ENCODE assay signal across 22 mouse cellular contexts in the genomic region with DNA sequence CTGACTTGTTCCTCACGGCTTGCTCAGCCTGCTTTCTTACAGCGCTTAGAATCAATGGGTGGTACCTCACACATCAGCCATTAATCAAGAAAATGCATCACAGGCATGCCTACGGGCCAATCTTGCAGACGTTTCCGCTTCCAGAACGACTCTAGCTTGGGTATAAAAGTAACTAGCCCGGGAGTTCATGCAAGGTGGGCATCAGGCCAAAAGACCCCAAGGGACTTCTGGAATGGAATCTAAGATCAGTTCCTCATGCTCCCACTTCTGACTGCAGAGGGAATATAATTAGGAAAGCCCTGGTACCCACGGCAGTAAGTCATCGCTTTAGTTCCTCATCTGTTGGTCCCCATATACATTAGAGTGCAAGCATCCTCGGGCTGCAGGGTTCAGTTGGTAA. TPM values are rescaled to one million over a fixed set of nuclear protein-coding genes. Genes with fewer than 3 reads are reported as not detected.
A peak's percentile ranks its signal among the peaks of the same experiment; 100 is the strongest.
DNase-seq lines count a peak whose midpoint lies in the region; ATAC-seq and TF ChIP-seq lines count a peak whose summit lies in the region.
"Had no signal": no experiment of that assay in that cellular context is flagged by ENCODE, and none has a peak within 500 bp of the region (broad histone marks: within the 10 kb centered on the region; RNA-seq: fewer than 3 reads in every experiment).

No protein-coding gene starts in this region.

- H3K4me1 ChIP-seq in intestine, embryonic 15.5 days (replicated peaks) = peaks cover 11% of the 10 kb centered on the region; the same call in 1 of the 2 replicates
- H3K4me1 ChIP-seq in intestine, postnatal 0 days (replicated peaks; ENCODE audit: control insufficient read depth, insufficient read depth, low read length) = no peaks in the 10 kb centered on the region
- H3K4me1 ChIP-seq in lung, embryonic 15.5 days = peaks cover 38% of the 10 kb centered on the region
- H3K4me1 ChIP-seq in embryonic facial prominence, embryonic 14.5 days (ENCODE audit: control insufficient read depth, insufficient read depth, low read length) = 0 out of 2 replicates have a peak, but pooled peaks cover 3% of the 10 kb centered on the region
- H3K4me1 ChIP-seq in limb, embryonic 12.5 days (replicated peaks) = 0 out of 2 replicates have a peak, but pooled peaks cover 6% of the 10 kb centered on the region
- H3K4me1 ChIP-seq in liver, postnatal 0 days (ENCODE audit: insufficient read depth) = no peaks in the 10 kb centered on the region
- H3K4me1 ChIP-seq: liver, embryonic 12.5 days; midbrain, embryonic 12.5 days had no signal

- peak overlapping the region; percentile 40; the same call in 1 of the 2 replicates for H3K27ac ChIP-seq in intestine, embryonic 15.5 days
- no peak overlapping the region for H3K27ac ChIP-seq in intestine, postnatal 0 days (ENCODE audit: low read depth, low read length)
- H3K27ac ChIP-seq in lung, embryonic 15.5 days = peak overlapping the region; percentile 45
- no peak overlapping the region for H3K27ac ChIP-seq in embryonic facial prominence, embryonic 14.5 days (replicated peaks; ENCODE audit: low read depth, low read length)
- H3K27ac ChIP-seq in limb, embryonic 12.5 days = 0 out of 2 replicates have a peak overlapping the region, but pooled peaks have one; percentile 26
- no peak overlapping the region for H3K27ac ChIP-seq in liver, postnatal 0 days (ENCODE audit: low read depth)
- H3K27ac ChIP-seq: forebrain, embryonic 12.5 days; liver, embryonic 12.5 days; midbrain, embryonic 12.5 days; stomach, postnatal 0 days had no signal

- no peak for ATAC-seq in intestine, embryonic 15.5 days
- ATAC-seq in intestine, postnatal 0 days = no peak
- ATAC-seq in lung, embryonic 15.5 days (ENCODE audit: borderline replicate concordance, extremely low read depth, low FRiP score, low TSS enrichment) = no peak
- no peak for ATAC-seq in embryonic facial prominence, embryonic 14.5 days (ENCODE audit: low read depth)
- ATAC-seq in limb, embryonic 12.5 days (ENCODE audit: insufficient number of reproducible peaks, insufficient read depth, low FRiP score, low TSS enrichment, low read depth) = no peak
- no peak for ATAC-seq in liver, postnatal 0 days
- ATAC-seq: hindbrain, embryonic 16.5 days; liver, embryonic 12.5 days had no signal

- no peak overlapping the region for H3K4me3 ChIP-seq in intestine, embryonic 15.5 days (replicated peaks)
- no peak overlapping the region for H3K4me3 ChIP-seq in intestine, postnatal 0 days (ENCODE audit: low read depth, low read length)
- no peak overlapping the region for H3K4me3 ChIP-seq in lung, embryonic 15.5 days
- no peak overlapping the region for H3K4me3 ChIP-seq in embryonic facial prominence, embryonic 14.5 days (ENCODE audit: low read depth, low read length)
- H3K4me3 ChIP-seq in limb, embryonic 12.5 days (replicated peaks) = no peak overlapping the region
- no peak overlapping the region for H3K4me3 ChIP-seq in liver, postnatal 0 days (ENCODE audit: low read depth, low read length)
- H3K4me3 ChIP-seq: forebrain, embryonic 12.5 days; liver, embryonic 12.5 days; midbrain, embryonic 12.5 days had no signal

- H3K9ac ChIP-seq in intestine, embryonic 15.5 days = no peak overlapping the region
- H3K9ac ChIP-seq in intestine, postnatal 0 days (ENCODE audit: low read depth, low read length) = no peak overlapping the region
- H3K9ac ChIP-seq in lung, embryonic 15.5 days = no peak overlapping the region
- H3K9ac ChIP-seq in embryonic facial prominence, embryonic 14.5 days (ENCODE audit: low read depth, low read length) = no peak overlapping the region
- H3K9ac ChIP-seq in limb, embryonic 12.5 days (replicated peaks) = no peak overlapping the region
- H3K9ac ChIP-seq in liver, postnatal 0 days (replicated peaks) = no peak overlapping the region
- H3K9ac ChIP-seq: forebrain, embryonic 12.5 days; liver, embryonic 12.5 days; midbrain, embryonic 12.5 days had no signal

- no peak for TF ChIP-seq EP300 in liver, postnatal 0 days (IDR thresholded peaks at IDR 0.05; ENCODE audit: low read depth)

- H3K27me3 ChIP-seq in intestine, embryonic 15.5 days (replicated peaks) = no peaks in the 10 kb centered on the region
- H3K27me3 ChIP-seq in intestine, postnatal 0 days (replicated peaks; ENCODE audit: control insufficient read depth, insufficient read depth, low read length) = no peaks in the 10 kb centered on the region
- H3K27me3 ChIP-seq in lung, embryonic 15.5 days = no peaks in the 10 kb centered on the region
- H3K27me3 ChIP-seq in embryonic facial prominence, embryonic 14.5 days (replicated peaks; ENCODE audit: control insufficient read depth, insufficient read depth, low read length) = no peaks in the 10 kb centered on the region
- no peaks in the 10 kb centered on the region; the same call in 1 of the 2 replicates for H3K27me3 ChIP-seq in limb, embryonic 12.5 days
- no peaks in the 10 kb centered on the region for H3K27me3 ChIP-seq in liver, postnatal 0 days (ENCODE audit: insufficient read depth, low read length)
- H3K27me3 ChIP-seq: forebrain, embryonic 12.5 days; liver, embryonic 12.5 days; midbrain, embryonic 12.5 days had no signal

- DNase-seq in lung, postnatal 4 days = no peak
- peak; percentile 43 for DNase-seq in embryonic facial prominence, embryonic 14.5 days (ENCODE audit: low spot score)
- DNase-seq in liver, postnatal 0 days = no peak
- DNase-seq: adrenal gland, adult 2 months; cerebellum, postnatal 25 days; gastrocnemius, postnatal 14 days; retina, postnatal 1 day had no signal

- WGBS in intestine, embryonic 15.5 days = 46% methylated on average over 10 of the region's 10 CpGs
- 60% methylated on average over 10 of the region's 10 CpGs for WGBS in intestine, postnatal 0 days
- WGBS in lung, embryonic 15.5 days = 46% methylated on average over 10 of the region's 10 CpGs
- WGBS in embryonic facial prominence, embryonic 14.5 days = 35% methylated on average over 10 of the region's 10 CpGs
- 38% methylated on average over 10 of the region's 10 CpGs for WGBS in limb, embryonic 12.5 days
- WGBS in liver, postnatal 0 days (ENCODE audit: insufficient replicate concordance) = 78% methylated on average over 10 of the region's 10 CpGs

- no peaks in the 10 kb centered on the region for H3K36me3 ChIP-seq in intestine, embryonic 15.5 days
- H3K36me3 ChIP-seq in intestine, postnatal 0 days (ENCODE audit: control insufficient read depth, insufficient read depth) = no peaks in the 10 kb centered on the region
- H3K36me3 ChIP-seq in lung, embryonic 15.5 days = no peaks in the 10 kb centered on the region
- no peaks in the 10 kb centered on the region for H3K36me3 ChIP-seq in embryonic facial prominence, embryonic 14.5 days (ENCODE audit: control insufficient read depth, insufficient read depth, low read length)
- no peaks in the 10 kb centered on the region for H3K36me3 ChIP-seq in limb, embryonic 12.5 days
- no peaks in the 10 kb centered on the region for H3K36me3 ChIP-seq in liver, postnatal 0 days (replicated peaks; ENCODE audit: insufficient read depth, low read length)
- H3K36me3 ChIP-seq: forebrain, embryonic 12.5 days; liver, embryonic 12.5 days; midbrain, embryonic 12.5 days had no signal

- H3K9me3 ChIP-seq in intestine, embryonic 15.5 days = no peaks in the 10 kb centered on the region
- no peaks in the 10 kb centered on the region for H3K9me3 ChIP-seq in intestine, postnatal 0 days (ENCODE audit: control insufficient read depth)
- H3K9me3 ChIP-seq in lung, embryonic 15.5 days = no peaks in the 10 kb centered on the region
- no peaks in the 10 kb centered on the region for H3K9me3 ChIP-seq in embryonic facial prominence, embryonic 14.5 days (ENCODE audit: control insufficient read depth, low read length)
- peaks cover 6% of the 10 kb centered on the region for H3K9me3 ChIP-seq in limb, embryonic 12.5 days
- H3K9me3 ChIP-seq in liver, postnatal 0 days (ENCODE audit: low read length) = no peaks in the 10 kb centered on the region
- H3K9me3 ChIP-seq: forebrain, embryonic 12.5 days; midbrain, embryonic 12.5 days had no signal

- H3K4me2 ChIP-seq in intestine, embryonic 15.5 days (replicated peaks) = 0 out of 2 replicates have a peak overlapping the region, but pooled peaks have one; percentile 4
- H3K4me2 ChIP-seq in intestine, postnatal 0 days (replicated peaks; ENCODE audit: low read depth) = no peak overlapping the region
- no peak overlapping the region for H3K4me2 ChIP-seq in lung, embryonic 15.5 days
- H3K4me2 ChIP-seq in embryonic facial prominence, embryonic 14.5 days (ENCODE audit: low read depth, low read length) = no peak overlapping the region
- H3K4me2 ChIP-seq in limb, embryonic 12.5 days = no peak overlapping the region
- no peak overlapping the region for H3K4me2 ChIP-seq in liver, postnatal 0 days (ENCODE audit: low read depth, low read length)
- H3K4me2 ChIP-seq: forebrain, embryonic 12.5 days; liver, embryonic 12.5 days; midbrain, embryonic 12.5 days had no signal

- no peak for TF ChIP-seq CTCF in intestine, postnatal 0 days (IDR thresholded peaks at IDR 0.05; ENCODE audit: low read depth)
- no peak for TF ChIP-seq CTCF in liver, postnatal 0 days (IDR thresholded peaks at IDR 0.05; ENCODE audit: low read depth)

RNA-seq across cellular contexts. Expression of gene Hmgb4, which starts 9.4 kb away (rescaled TPM):
- not detected in 2 replicates for polyA plus RNA-seq in intestine, embryonic 15.5 days (2015; fragmentation: Nextera tagmentation; extraction: Ambion mirVana)
- not detected in 2 replicates for polyA plus RNA-seq in intestine, postnatal 0 days (2015; fragmentation: Nextera tagmentation; extraction: Ambion mirVana)
- polyA plus RNA-seq in lung, embryonic 15.5 days (2015; fragmentation: Nextera tagmentation; extraction: Ambion mirVana) = not detected in 2 replicates
- not detected in 2 replicates for polyA plus RNA-seq in embryonic facial prominence, embryonic 14.5 days (2014; fragmentation: Nextera tagmentation; extraction: Ambion mirVana)
- polyA plus RNA-seq in limb, embryonic 12.5 days (2016; fragmentation: Nextera tagmentation; extraction: Ambion mirVana) = not detected in 2 replicates
- not detected in 2 replicates for polyA plus RNA-seq in liver, postnatal 0 days (2015; fragmentation: Nextera tagmentation; extraction: Ambion mirVana)
- polyA plus RNA-seq: adrenal gland, adult 2 months; forebrain, embryonic 12.5 days; frontal cortex, adult 2 months; heart, embryonic 14.5 days; hindbrain, embryonic 16.5 days; kidney, embryonic 14.5 days; liver, embryonic 12.5 days; midbrain, embryonic 12.5 days; neural tube, embryonic 11.5 days; stomach, postnatal 0 days; thymus, postnatal 0 days; urinary bladder, adult 2 months had no signal

Comparison
In these comparisons a context has a peak if more than half of its experiments do, and no peak if none do; other contexts are left out.
1. H3K27ac ChIP-seq: peak in intestine, embryonic 15.5 days (single experiment), lung, embryonic 15.5 days (single experiment) and limb, embryonic 12.5 days (single experiment); none in intestine, postnatal 0 days (single experiment), embryonic facial prominence, embryonic 14.5 days (single experiment) and liver, postnatal 0 days (single experiment).